Mouse (Mus musculus): ENCODE measurements around the gene Nip7. TPM values are rescaled to one million over a fixed set of nuclear protein-coding genes. Genes with fewer than 3 reads are reported as not detected.

The Nip7 gene
- polyA plus RNA-seq, 1 experiment from 2014 or later = 70.2 TPM

DNA sequence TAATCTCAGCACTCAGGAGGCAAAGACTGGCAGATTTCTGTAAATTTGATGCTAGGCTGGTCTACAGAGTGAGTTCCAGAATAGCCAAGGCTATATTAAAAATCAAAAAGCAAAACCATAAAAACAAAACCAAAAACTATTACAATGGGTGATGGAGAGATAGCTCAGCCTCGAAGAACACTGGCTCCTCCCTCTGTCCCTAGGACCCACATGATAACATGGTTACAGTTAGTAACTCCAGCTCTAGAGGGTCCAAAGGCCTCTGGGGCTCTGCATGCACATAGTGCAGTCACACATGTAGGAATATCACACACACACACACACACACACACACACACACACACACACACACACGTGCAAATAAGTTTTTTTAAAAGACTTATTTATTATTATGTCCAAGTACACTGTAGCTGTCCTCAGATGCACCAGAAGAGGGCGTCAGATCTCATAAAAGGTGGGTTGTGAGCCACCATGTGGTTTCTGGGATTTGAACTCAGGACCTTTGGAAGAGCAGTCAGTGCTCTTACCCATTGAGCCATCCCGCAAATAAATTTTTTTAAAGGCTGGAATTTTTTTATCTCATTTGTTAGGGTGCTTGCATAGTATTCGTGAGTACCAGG, 53.2 kb downstream of the Nip7 start:
- H3K4me3 ChIP-seq (replicated peaks; ENCODE audit: low read length) = no peak overlapping the region
- H3K9me3 ChIP-seq (ENCODE audit: control insufficient read depth, low read length) = no peaks in the 10 kb centered on the region
- no peaks in the 10 kb centered on the region for H3K36me3 ChIP-seq (replicated peaks; ENCODE audit: control insufficient read depth, insufficient read depth)
- DNase-seq (ENCODE audit: low spot score) (no peak), ATAC-seq (ENCODE audit: low FRiP score) (no peak)
- H3K4me1 ChIP-seq (replicated peaks; ENCODE audit: control insufficient read depth, insufficient read depth, low read length) = no peaks in the 10 kb centered on the region
- no peaks in the 10 kb centered on the region for H3K27me3 ChIP-seq (ENCODE audit: control insufficient read depth, insufficient read depth, low read length)
- H3K27ac ChIP-seq = no peak overlapping the region
- H3K9ac ChIP-seq = no peak overlapping the region
- WGBS = 88% methylated on average over 5 of the region's 5 CpGs
- H3K4me2 ChIP-seq (replicated peaks) = no peak overlapping the region

Small RNAs within 50 kb of the gene (microRNA-seq; reads per million reads assigned to microRNA genes)
- 1.5 reads per million for gene Mir7075

Other genes with a start within 250 kb of the Nip7 start
- gene Has3, start 186.6 kb upstream of the Nip7 start, polyA plus RNA-seq (2014; fragmentation: Nextera tagmentation; extraction: Ambion mirVana) = 1.2 and 1.7 TPM in 2 replicates
- gene Utp4, start 163.2 kb upstream of the Nip7 start, polyA plus RNA-seq (2014; fragmentation: Nextera tagmentation; extraction: Ambion mirVana) = 39.6 and 46.6 TPM in 2 replicates
- 6.3 and 7.3 TPM in 2 replicates for gene Sntb2, start 121.1 kb upstream of the Nip7 start, polyA plus RNA-seq (2014; fragmentation: Nextera tagmentation; extraction: Ambion mirVana)
- gene Vps4a, start 25.7 kb upstream of the Nip7 start, polyA plus RNA-seq (2014; fragmentation: Nextera tagmentation; extraction: Ambion mirVana) = 149 and 172 TPM in 2 replicates
- 32.1 and 32.3 TPM in 2 replicates for gene Pdf, start 8.3 kb upstream of the Nip7 start, polyA plus RNA-seq (2014; fragmentation: Nextera tagmentation; extraction: Ambion mirVana)
- gene Cog8, start 188 bp upstream of the Nip7 start, polyA plus RNA-seq (2014; fragmentation: Nextera tagmentation; extraction: Ambion mirVana) = 40.7 and 42.6 TPM in 2 replicates
- not detected in 2 replicates for gene Tmed6, start 8.8 kb downstream of the Nip7 start, polyA plus RNA-seq (2014; fragmentation: Nextera tagmentation; extraction: Ambion mirVana)
- gene Terf2, start 39.7 kb downstream of the Nip7 start, polyA plus RNA-seq (2014; fragmentation: Nextera tagmentation; extraction: Ambion mirVana) = 20.5 and 22.2 TPM in 2 replicates
- gene Cyb5b, start 93.8 kb downstream of the Nip7 start, polyA plus RNA-seq (2014; fragmentation: Nextera tagmentation; extraction: Ambion mirVana) = 126 and 134 TPM in 2 replicates
- 8.0 and 12.0 TPM in 2 replicates for gene Nfat5, start 236.6 kb downstream of the Nip7 start, polyA plus RNA-seq (2014; fragmentation: Nextera tagmentation; extraction: Ambion mirVana)